Comparison of ENCODE assay signal across 9 mouse cellular contexts in the genomic region with DNA sequence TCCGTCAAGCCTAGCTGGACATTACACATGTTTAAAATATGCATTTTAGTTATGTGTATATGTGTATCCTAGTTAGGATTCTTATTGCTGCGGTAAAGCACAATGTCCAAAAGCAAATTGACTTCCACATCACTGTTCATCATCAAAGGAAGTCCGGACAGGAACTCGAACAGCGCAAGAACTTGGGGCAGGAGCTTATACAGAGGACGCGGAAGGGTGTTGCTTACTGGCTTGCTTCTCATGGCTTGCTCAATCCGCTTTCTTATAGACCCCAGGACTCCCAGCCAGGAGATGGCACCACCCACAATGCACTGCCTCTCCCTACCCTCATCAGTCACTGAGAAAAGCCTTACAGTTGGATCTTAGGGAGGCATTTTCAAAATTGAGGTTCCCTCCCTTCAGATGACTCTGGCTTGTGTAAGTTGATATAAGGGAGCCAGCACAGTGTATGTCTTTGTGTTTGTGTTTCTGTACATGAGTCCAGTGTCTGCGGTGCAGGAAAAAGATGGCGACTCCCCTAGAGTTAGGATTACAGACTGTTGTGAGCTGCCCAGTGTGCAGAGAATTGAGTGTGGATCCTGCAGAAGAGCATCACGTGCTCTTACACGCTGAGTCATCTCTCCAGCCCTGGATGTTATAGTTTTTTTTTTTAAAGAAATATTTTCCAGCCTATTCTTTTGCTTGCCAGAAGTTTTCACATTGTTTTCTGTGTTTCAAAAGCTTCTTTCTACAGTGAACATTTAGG.
A peak's percentile ranks its signal among the peaks of the same experiment; 100 is the strongest.
DNase-seq lines count a peak whose midpoint lies in the region; ATAC-seq and TF ChIP-seq lines count a peak whose summit lies in the region.
"Had no signal": no experiment of that assay in that cellular context is flagged by ENCODE, and none has a peak within 500 bp of the region (broad histone marks: within the 10 kb centered on the region; RNA-seq: fewer than 3 reads in every experiment).

No protein-coding gene starts in this region.

- intact Hi-C loops in heart, postnatal 14 days (cut with DNase I), result loop anchor here (5.0 kb wide), 2 partner anchors 45 to 225 kb away; no protein-coding TSS in a partner anchor

- H3K4me1 ChIP-seq in heart, postnatal 0 days (ENCODE audit: control insufficient read depth, insufficient read depth), result peaks cover 19% of the 10 kb centered on the region; the same call in 1 of the 2 replicates
- no peaks in the 10 kb centered on the region for H3K4me1 ChIP-seq in neural tube, embryonic 11.5 days (ENCODE audit: control insufficient read depth, insufficient read depth, low read length)
- H3K4me1 ChIP-seq in limb, embryonic 12.5 days (replicated peaks), result peaks cover 52% of the 10 kb centered on the region

- no peaks in the 10 kb centered on the region for H3K9me3 ChIP-seq in heart, postnatal 0 days (replicated peaks; ENCODE audit: control insufficient read depth, low read length)
- H3K9me3 ChIP-seq in neural tube, embryonic 11.5 days (ENCODE audit: control insufficient read depth, low read length), result no peaks in the 10 kb centered on the region
- H3K9me3 ChIP-seq in limb, embryonic 12.5 days, result 0 out of 2 replicates have a peak, but pooled peaks cover 5% of the 10 kb centered on the region

- TF ChIP-seq CTCF in heart, postnatal 0 days (IDR thresholded peaks at IDR 0.05; ENCODE audit: low read depth), result no peak

- no peak for ATAC-seq in heart, postnatal 0 days (ENCODE audit: insufficient read depth, low read depth)
- no peak for ATAC-seq in neural tube, embryonic 11.5 days (ENCODE audit: insufficient read depth, low FRiP score, low TSS enrichment)
- no peak for ATAC-seq in limb, embryonic 12.5 days (ENCODE audit: insufficient number of reproducible peaks, insufficient read depth, low FRiP score, low TSS enrichment, low read depth)

- peak overlapping the region; percentile 77 for H3K27ac ChIP-seq in heart, postnatal 0 days (ENCODE audit: low read depth)
- H3K27ac ChIP-seq in neural tube, embryonic 11.5 days (ENCODE audit: low read depth, low read length), result 0 out of 2 replicates have a peak overlapping the region, but pooled peaks have one; percentile 17
- peak overlapping the region; percentile 97 for H3K27ac ChIP-seq in limb, embryonic 12.5 days

- no peak for DNase-seq in heart, postnatal 0 days (ENCODE audit: low spot score)
- no peak for DNase-seq in heart, postnatal 14 days
- no peak for DNase-seq in neural tube, embryonic 11.5 days (ENCODE audit: low spot score)
- DNase-seq in neural tube, embryonic 10.5 days (ENCODE audit: extremely low spot score, low spot score), result no peak
- DNase-seq in urinary bladder, postnatal 36 days (ENCODE audit: low spot score in 2 of 2), result no peak
- no peak for DNase-seq in cerebellum, postnatal 10 days
- DNase-seq: gastrocnemius, postnatal 25 days; thymus, postnatal 14 days had no signal

- no peaks in the 10 kb centered on the region for H3K27me3 ChIP-seq in heart, postnatal 0 days (ENCODE audit: control insufficient read depth, insufficient read depth, low read length)
- no peaks in the 10 kb centered on the region for H3K27me3 ChIP-seq in neural tube, embryonic 11.5 days (ENCODE audit: control insufficient read depth, insufficient read depth, low read length)
- H3K27me3 ChIP-seq in limb, embryonic 12.5 days, result no peaks in the 10 kb centered on the region

- TF ChIP-seq EP300 in heart, postnatal 0 days (IDR thresholded peaks at IDR 0.05; ENCODE audit: low read depth), result no peak

- H3K4me2 ChIP-seq in heart, postnatal 0 days (ENCODE audit: low read depth, low read length), result no peak overlapping the region
- no peak overlapping the region for H3K4me2 ChIP-seq in neural tube, embryonic 11.5 days (ENCODE audit: low read depth)
- H3K4me2 ChIP-seq in limb, embryonic 12.5 days, result no peak overlapping the region

- WGBS in heart, postnatal 0 days, result 72% methylated on average over 12 of the region's 12 CpGs
- 85% methylated on average over 12 of the region's 12 CpGs for WGBS in neural tube, embryonic 11.5 days
- WGBS in limb, embryonic 12.5 days, result 85% methylated on average over 12 of the region's 12 CpGs

- H3K4me3 ChIP-seq in heart, postnatal 0 days (ENCODE audit: low read depth, low read length), result no peak overlapping the region
- H3K4me3 ChIP-seq in neural tube, embryonic 11.5 days (ENCODE audit: low read depth, low read length), result no peak overlapping the region
- no peak overlapping the region for H3K4me3 ChIP-seq in limb, embryonic 12.5 days (replicated peaks)

- no peaks in the 10 kb centered on the region for H3K36me3 ChIP-seq in heart, postnatal 0 days (replicated peaks; ENCODE audit: control insufficient read depth, insufficient read depth, low read length)
- no peaks in the 10 kb centered on the region for H3K36me3 ChIP-seq in neural tube, embryonic 11.5 days (ENCODE audit: control insufficient read depth, insufficient read depth, low read length)
- no peaks in the 10 kb centered on the region for H3K36me3 ChIP-seq in limb, embryonic 12.5 days

- H3K9ac ChIP-seq in heart, postnatal 0 days (replicated peaks; ENCODE audit: low read depth, low read length), result no peak overlapping the region
- no peak overlapping the region for H3K9ac ChIP-seq in neural tube, embryonic 11.5 days (ENCODE audit: low read length)
- no peak overlapping the region for H3K9ac ChIP-seq in limb, embryonic 12.5 days (replicated peaks)

Comparison
In these comparisons a context has a peak if more than half of its experiments do, and no peak if none do; other contexts are left out.
1. H3K27ac ChIP-seq: peak in every context shown above with its lines; median percentile 97 in limb, embryonic 12.5 days; 77 in heart, postnatal 0 days; 17 in neural tube, embryonic 11.5 days.